Mouse (Mus musculus) midbrain, embryonic 16.5 days (tissue): ENCODE data around the gene Wfdc16. TPM values are rescaled to one million over a fixed set of nuclear protein-coding genes. Genes with fewer than 3 reads are reported as not detected.

ENCODE experiments used
- polyA plus RNA-seq: library from polyadenylated mRNA; unstranded; fragments of >200 nt; fragmentation: Nextera tagmentation; extraction: Ambion mirVana; gene quantifications from 2 replicates; pipeline ENCODE4 v1.2.1, GENCODE M21; 2015

Wfdc16 gene
- polyA plus RNA-seq, 1 experiment from 2014 or later, result not detected

Other genes with a start within 250 kb of the Wfdc16 start
- gene Slpi, start 249.7 kb downstream of the Wfdc16 start, polyA plus RNA-seq, result not detected in 2 replicates
- gene Rbpjl, start 235.7 kb downstream of the Wfdc16 start, polyA plus RNA-seq, result 0.04 TPM in 1 of 2 replicates, not detected in the other
- gene Matn4, start 233.6 kb downstream of the Wfdc16 start, polyA plus RNA-seq, result 0.93 and 1.1 TPM in 2 replicates
- gene Sdc4, start 194.9 kb downstream of the Wfdc16 start, polyA plus RNA-seq, result 6.3 and 8.7 TPM in 2 replicates
- 86.7 and 90.0 TPM in 2 replicates for gene Sys1, start 181.8 kb downstream of the Wfdc16 start, polyA plus RNA-seq
- gene Gm20458, start 177.8 kb downstream of the Wfdc16 start, polyA plus RNA-seq, result 7.5 and 8.2 TPM in 2 replicates
- not detected in 2 replicates for gene Trp53tg5, start 165.1 kb downstream of the Wfdc16 start, polyA plus RNA-seq
- 16.6 and 17.8 TPM in 2 replicates for gene Dbndd2, start 152.7 kb downstream of the Wfdc16 start, polyA plus RNA-seq
- gene Pigt, start 141.3 kb downstream of the Wfdc16 start, polyA plus RNA-seq, result 87.7 and 97.0 TPM in 2 replicates
- gene Wfdc2, start 76.4 kb downstream of the Wfdc16 start, polyA plus RNA-seq, result 2.3 and 2.5 TPM in 2 replicates
- not detected in 2 replicates for gene Spint3, start 65.3 kb downstream of the Wfdc16 start, polyA plus RNA-seq
- not detected in 2 replicates for gene Wfdc6a, start 53.3 kb downstream of the Wfdc16 start, polyA plus RNA-seq
- not detected in 2 replicates for gene Eppin, start 45.2 kb downstream of the Wfdc16 start, polyA plus RNA-seq
- gene Wfdc6b, start 25.3 kb downstream of the Wfdc16 start, polyA plus RNA-seq, result not detected in 2 replicates
- not detected in 2 replicates for gene Wfdc8, start 25.2 kb downstream of the Wfdc16 start, polyA plus RNA-seq
- not detected in 2 replicates for gene Wfdc10, start 17.2 kb upstream of the Wfdc16 start, polyA plus RNA-seq
- not detected in 2 replicates for gene Wfdc9, start 17.8 kb upstream of the Wfdc16 start, polyA plus RNA-seq
- not detected in 2 replicates for gene Wfdc11, start 35.3 kb upstream of the Wfdc16 start, polyA plus RNA-seq
- gene Wfdc13, start 46.3 kb upstream of the Wfdc16 start, polyA plus RNA-seq, result not detected in 2 replicates
- gene Spint4, start 59.7 kb upstream of the Wfdc16 start, polyA plus RNA-seq, result not detected in 2 replicates
- gene Spint5, start 76.5 kb upstream of the Wfdc16 start, polyA plus RNA-seq, result not detected in 2 replicates
- gene Wfdc3, start 107.1 kb upstream of the Wfdc16 start, polyA plus RNA-seq, result 1.5 and 1.7 TPM in 2 replicates
- 55.1 and 58.4 TPM in 2 replicates for gene Dnttip1, start 107.2 kb upstream of the Wfdc16 start, polyA plus RNA-seq
- 35.4 and 45.7 TPM in 2 replicates for gene Ube2c, start 131.1 kb upstream of the Wfdc16 start, polyA plus RNA-seq
- 0.43 TPM in 1 of 2 replicates, not detected in the other for gene Tnnc2, start 141.2 kb upstream of the Wfdc16 start, polyA plus RNA-seq
- gene Snx21, start 147.0 kb upstream of the Wfdc16 start, polyA plus RNA-seq, result 35.3 and 41.4 TPM in 2 replicates
- gene Acot8, start 166.1 kb upstream of the Wfdc16 start, polyA plus RNA-seq, result 17.8 and 19.6 TPM in 2 replicates
- gene Zswim3, start 166.3 kb upstream of the Wfdc16 start, polyA plus RNA-seq, result 17.0 and 17.4 TPM in 2 replicates
- 29.5 and 29.9 TPM in 2 replicates for gene Zswim1, start 183.9 kb upstream of the Wfdc16 start, polyA plus RNA-seq
- not detected in 2 replicates for gene Spata25, start 189.7 kb upstream of the Wfdc16 start, polyA plus RNA-seq
- 95.4 and 95.6 TPM in 2 replicates for gene Ctsa, start 194.1 kb upstream of the Wfdc16 start, polyA plus RNA-seq
- 5.4 and 7.0 TPM in 2 replicates for gene Neurl2, start 194.7 kb upstream of the Wfdc16 start, polyA plus RNA-seq
- 83.9 and 84.4 TPM in 2 replicates for gene Pltp, start 218.9 kb upstream of the Wfdc16 start, polyA plus RNA-seq
- 78.9 and 85.6 TPM in 2 replicates for gene Pcif1, start 240.5 kb upstream of the Wfdc16 start, polyA plus RNA-seq